Mouse (Mus musculus): ENCODE results near the gene Flnb. TPM values are rescaled to one million over a fixed set of nuclear protein-coding genes. Genes with fewer than 3 reads are reported as not detected.

The Flnb gene
- total RNA-seq, 2 experiments from 2014 or later, result 16.7 to 16.9 TPM

- ATAC-seq (replicated peaks; ENCODE audit: poor library complexity), result no peak
These were observed 160.4 kb downstream of the Flnb start for GRCm38 (mm10) chr14:7978183-7978582.

- ATAC-seq (replicated peaks; ENCODE audit: poor library complexity), result peak; percentile 78
These were observed 163.5 kb downstream of the Flnb start for GRCm38 (mm10) chr14:7981226-7981625.

GRCm38 (mm10) chr14:7986913-7987312 lies 169.2 kb downstream of the Flnb start:
- peak; percentile 79 for ATAC-seq (replicated peaks; ENCODE audit: poor library complexity)

GRCm38 (mm10) chr14:7989371-7989770 lies 171.6 kb downstream of the Flnb start:
- ATAC-seq (replicated peaks; ENCODE audit: poor library complexity), result no peak

GRCm38 (mm10) chr14:7989961-7990360 lies 172.2 kb downstream of the Flnb start:
- ATAC-seq (replicated peaks; ENCODE audit: poor library complexity), result no peak

GRCm38 (mm10) chr14:7991108-7991776 lies 173.5 kb downstream of the Flnb start:
- ATAC-seq (replicated peaks; ENCODE audit: poor library complexity), result 0 out of 2 replicates have a peak, but pooled peaks have one; percentile 2

- no peak for ATAC-seq (replicated peaks; ENCODE audit: poor library complexity)
These were observed 174.4 kb downstream of the Flnb start for GRCm38 (mm10) chr14:7992158-7992557.

- ATAC-seq (replicated peaks; ENCODE audit: poor library complexity), result peak; percentile 47
These were observed 176.6 kb downstream of the Flnb start, which contains the start of gene Dnase1l3 for GRCm38 (mm10) chr14:7994271-7994767. Gene Dnase1l3 (minus strand): TSS chr14:7994573.

GRCm38 (mm10) chr14:7997255-7997696 lies 179.5 kb downstream of the Flnb start:
- peak; percentile 92 for ATAC-seq (replicated peaks; ENCODE audit: poor library complexity)

- ATAC-seq (replicated peaks; ENCODE audit: poor library complexity), result no peak
These were observed 181.3 kb downstream of the Flnb start for GRCm38 (mm10) chr14:7999030-7999429.

- ATAC-seq (replicated peaks; ENCODE audit: poor library complexity), result no peak
These were observed 181.7 kb downstream of the Flnb start for GRCm38 (mm10) chr14:7999435-7999834.

GRCm38 (mm10) chr14:8000247-8000646 lies 182.5 kb downstream of the Flnb start:
- no peak for ATAC-seq (replicated peaks; ENCODE audit: poor library complexity)

Other genes starting within 250 kb of the Flnb start
- gene Gm3558, start 249.4 kb upstream of the Flnb start, total RNA-seq (2015), result not detected in 2 replicates
- gene Gm3558, start 249.4 kb upstream of the Flnb start, total RNA-seq (2017), result 0.17 TPM in 1 of 2 replicates, not detected in the other
- not detected in 2 replicates for gene Gm10338, start 222.4 kb upstream of the Flnb start, total RNA-seq (2015)
- not detected in 2 replicates for gene Gm10338, start 222.4 kb upstream of the Flnb start, total RNA-seq (2017)
- gene Gm10128, start 174.0 kb upstream of the Flnb start, total RNA-seq (2015), result not detected in 2 replicates
- not detected in 2 replicates for gene Gm10128, start 174.0 kb upstream of the Flnb start, total RNA-seq (2017)
- gene Gm26661, start 26.4 kb upstream of the Flnb start, total RNA-seq (2015), result not detected in 2 replicates
- gene Gm26661, start 26.4 kb upstream of the Flnb start, total RNA-seq (2017), result not detected in 2 replicates
- not detected in 2 replicates for gene Gm45521, start 139.3 kb downstream of the Flnb start, total RNA-seq (2015)
- not detected in 2 replicates for gene Gm45521, start 139.3 kb downstream of the Flnb start, total RNA-seq (2017)
- gene Dnase1l3, start 176.6 kb downstream of the Flnb start, total RNA-seq (2015), result 0.05 and 0.12 TPM in 2 replicates
- gene Dnase1l3, start 176.6 kb downstream of the Flnb start, total RNA-seq (2017), result not detected in 2 replicates
- 0.47 and 0.56 TPM in 2 replicates for gene Abhd6, start 184.9 kb downstream of the Flnb start, total RNA-seq (2015)
- gene Abhd6, start 184.9 kb downstream of the Flnb start, total RNA-seq (2017), result 0.54 TPM in 2 replicates

Measured in megakaryocyte progenitor cell, adult 5-6 weeks (primary cell).